ENCODE assay signal across 12 mouse cellular contexts in genomic region chr9:96986797-96987473, GRCm38 (mm10). TPM values are rescaled to one million over a fixed set of nuclear protein-coding genes. Genes with fewer than 3 reads are reported as not detected.
DNase-seq lines count a peak whose midpoint lies in the region; ATAC-seq and TF ChIP-seq lines count a peak whose summit lies in the region.
"Had no signal": no experiment of that assay in that cellular context is flagged by ENCODE, and none has a peak within 500 bp of the region (broad histone marks: within the 10 kb centered on the region; RNA-seq: fewer than 3 reads in every experiment).

No protein-coding gene starts in this region.

- H3K4me2 ChIP-seq in heart, embryonic 14.5 days (ENCODE audit: low read length), result peak overlapping the region; percentile 36
- H3K4me2 ChIP-seq in hindbrain, postnatal 0 days (ENCODE audit: low read depth, low read length), result no peak overlapping the region
- H3K4me2 ChIP-seq: embryonic facial prominence, embryonic 13.5 days had no signal

- H3K4me1 ChIP-seq in heart, embryonic 14.5 days (ENCODE audit: control insufficient read depth in 2 of 2, insufficient read depth in 2 of 2, low read length in 2 of 2), result peaks cover 81 to 95% of the 10 kb centered on the region in 2 experiments
- H3K4me1 ChIP-seq in embryonic facial prominence, embryonic 10.5 days, result peaks cover 100% of the 10 kb centered on the region
- peaks cover 11% of the 10 kb centered on the region; the same call in 1 of the 2 replicates for H3K4me1 ChIP-seq in hindbrain, postnatal 0 days (ENCODE audit: insufficient read depth, low read length)

- DNase-seq in heart, postnatal 4 days, result no peak
- DNase-seq in embryonic facial prominence, embryonic 10.5 days (ENCODE audit: low spot score), result peak; percentile 56
- no peak for DNase-seq in hindbrain, postnatal 0 days (ENCODE audit: low spot score)
- peak; percentile 63 for DNase-seq in neural tube, embryonic 10.5 days (ENCODE audit: extremely low spot score, low spot score)
- DNase-seq in frontal cortex, adult 2 months (ENCODE audit: extremely low spot score in 1 of 2, low spot score in 1 of 2), result no peak
- DNase-seq in lung, postnatal 36 days, result no peak
- DNase-seq: retina, postnatal 1 day; thymus, postnatal 14 days had no signal

- H3K4me3 ChIP-seq in heart, embryonic 14.5 days (ENCODE audit: control insufficient read depth in 1 of 2, insufficient read depth in 1 of 2, low read depth in 1 of 2, low read length in 2 of 2), result no peak overlapping the region
- no peak overlapping the region for H3K4me3 ChIP-seq in embryonic facial prominence, embryonic 10.5 days
- no peak overlapping the region for H3K4me3 ChIP-seq in hindbrain, postnatal 0 days (ENCODE audit: low read length)
- H3K4me3 ChIP-seq: embryonic facial prominence, embryonic 13.5 days had no signal

- 24% methylated on average over 11 of the region's 11 CpGs for WGBS in heart, embryonic 14.5 days
- 56% methylated on average over 11 of the region's 11 CpGs for WGBS in embryonic facial prominence, embryonic 10.5 days
- 49% methylated on average over 11 of the region's 11 CpGs for WGBS in hindbrain, postnatal 0 days

- peak overlapping the region; percentile 72 to 87 for H3K27ac ChIP-seq in heart, embryonic 14.5 days (replicated peaks in 1 of 2; ENCODE audit: control insufficient read depth in 1 of 2, insufficient read depth in 1 of 2, low read depth in 2 of 2, low read length in 2 of 2)
- H3K27ac ChIP-seq in embryonic facial prominence, embryonic 10.5 days (replicated peaks), result peak overlapping the region; percentile 66
- no peak overlapping the region for H3K27ac ChIP-seq in hindbrain, postnatal 0 days
- H3K27ac ChIP-seq: embryonic facial prominence, embryonic 13.5 days had no signal

- H3K9me3 ChIP-seq in heart, embryonic 14.5 days (ENCODE audit: control insufficient read depth, low read length), result no peaks in the 10 kb centered on the region
- no peaks in the 10 kb centered on the region for H3K9me3 ChIP-seq in embryonic facial prominence, embryonic 10.5 days
- no peaks in the 10 kb centered on the region for H3K9me3 ChIP-seq in hindbrain, postnatal 0 days (ENCODE audit: low read length)
- H3K9me3 ChIP-seq: embryonic facial prominence, embryonic 13.5 days had no signal

- H3K9ac ChIP-seq in heart, embryonic 14.5 days (ENCODE audit: low read length), result peak overlapping the region; percentile 38
- H3K9ac ChIP-seq in hindbrain, postnatal 0 days (replicated peaks; ENCODE audit: low read length), result peak overlapping the region; percentile 30; the same call in 1 of the 2 replicates
- H3K9ac ChIP-seq: embryonic facial prominence, embryonic 13.5 days had no signal

- no peak for TF ChIP-seq CTCF in hindbrain, postnatal 0 days (IDR thresholded peaks at IDR 0.05; ENCODE audit: low read depth)

- no peak for ATAC-seq in heart, embryonic 14.5 days (ENCODE audit: insufficient number of reproducible peaks, insufficient read depth, low FRiP score, low read depth)
- no peak for ATAC-seq in hindbrain, postnatal 0 days
- ATAC-seq in activated CD4-positive, CD25-positive, alpha-beta regulatory T cell, adult 4 months, result no peak

- no peaks in the 10 kb centered on the region for H3K27me3 ChIP-seq in heart, embryonic 14.5 days (ENCODE audit: control insufficient read depth, insufficient read depth, low read length)
- H3K27me3 ChIP-seq in embryonic facial prominence, embryonic 10.5 days (replicated peaks; ENCODE audit: low read depth, poor library complexity, severe bottlenecking), result peaks cover 9% of the 10 kb centered on the region; the same call in 1 of the 2 replicates
- H3K27me3 ChIP-seq in hindbrain, postnatal 0 days (ENCODE audit: insufficient read depth, low read length), result no peaks in the 10 kb centered on the region
- H3K27me3 ChIP-seq: embryonic facial prominence, embryonic 13.5 days had no signal

- no peaks in the 10 kb centered on the region for H3K36me3 ChIP-seq in heart, embryonic 14.5 days (ENCODE audit: control insufficient read depth, insufficient read depth, low read length)
- peaks cover 45% of the 10 kb centered on the region for H3K36me3 ChIP-seq in embryonic facial prominence, embryonic 10.5 days (replicated peaks)
- H3K36me3 ChIP-seq in hindbrain, postnatal 0 days (ENCODE audit: insufficient read depth, low read length), result no peaks in the 10 kb centered on the region
- H3K36me3 ChIP-seq: embryonic facial prominence, embryonic 13.5 days; G1E had no signal

RNA-seq across cellular contexts. Expression of gene Spsb4, which starts 31.7 kb away (rescaled TPM):
- 41.9 and 46.3 TPM in 2 replicates for polyA plus RNA-seq in heart, embryonic 14.5 days (2014; fragmentation: Nextera tagmentation; extraction: Ambion mirVana)
- total RNA-seq in heart, postnatal 4 days (2021), result 10 to 100 TPM; 30.4 to 34.6 TPM
- 102 and 123 TPM in 2 replicates for polyA plus RNA-seq in embryonic facial prominence, embryonic 10.5 days (2016; fragmentation: Nextera tagmentation; extraction: Ambion mirVana)
- 67.1 and 82.8 TPM in 2 replicates for total RNA-seq in hindbrain, postnatal 0 days (2014; rRNA removed)
- 36.2 and 37.2 TPM in 2 replicates for polyA plus RNA-seq in hindbrain, postnatal 0 days (2015; fragmentation: Nextera tagmentation; extraction: Ambion mirVana)
- polyA plus RNA-seq in frontal cortex, adult 2 months (2012; rRNA removed), result 9.1 and 11.9 TPM in 2 replicates
- under 1 TPM in 1 of 2 experiments, not detected in 1; 0.22 TPM for polyA plus RNA-seq in activated CD4-positive, CD25-positive, alpha-beta regulatory T cell, adult 4 months (2017; shearing (Covaris generic))
- total RNA-seq: G1E had no signal
- polyA plus RNA-seq: G1E had no signal

Comparison
In these comparisons a context has a peak if more than half of its experiments do, and no peak if none do; other contexts are left out.
1. DNase-seq: peak in embryonic facial prominence, embryonic 10.5 days (single experiment) and neural tube, embryonic 10.5 days (single experiment); none in heart, postnatal 4 days (single experiment), hindbrain, postnatal 0 days (single experiment), frontal cortex, adult 2 months (0 of 2) and lung, postnatal 36 days (single experiment).